ENCODE assay signal across 8 mouse cellular contexts in genomic region chr10:41450780-41451522, GRCm38 (mm10). TPM values are rescaled to one million over a fixed set of nuclear protein-coding genes. Genes with fewer than 3 reads are reported as not detected.
DNase-seq lines count a peak whose midpoint lies in the region; ATAC-seq and TF ChIP-seq lines count a peak whose summit lies in the region.

No protein-coding gene starts in this region.

- ATAC-seq in heart, embryonic 15.5 days (replicated peaks; ENCODE audit: insufficient number of reproducible peaks, insufficient read depth, low FRiP score, low read depth), result no peak
- no peak for ATAC-seq in G1E (ENCODE audit: extremely low read depth, insufficient number of reproducible peaks, low FRiP score, poor library complexity, severe bottlenecking)
- ATAC-seq in forebrain, embryonic 16.5 days, result peak; percentile 2; the same call in 1 of the 2 replicates
- ATAC-seq in monocyte, adult 5-6 weeks (replicated peaks; ENCODE audit: insufficient number of reproducible peaks, low FRiP score, low TSS enrichment, poor library complexity, severe bottlenecking), result no peak

- DNase-seq in heart, postnatal 4 days, result no peak
- no peak for DNase-seq in G1E (ENCODE audit: low spot score)
- no peak for DNase-seq in urinary bladder, postnatal 25 days (ENCODE audit: low spot score)
- DNase-seq in urinary bladder, postnatal 14 days (ENCODE audit: low spot score), result no peak

- 53% methylated on average over 18 of the region's 18 CpGs for WGBS in heart, embryonic 15.5 days
- 58% methylated on average over 18 of the region's 18 CpGs for WGBS in forebrain, embryonic 16.5 days
- 55% methylated on average over 15 of the region's 18 CpGs for WGBS in macrophage (ENCODE audit: missing documents)

- H3K4me1 ChIP-seq in heart, embryonic 15.5 days (replicated peaks), result peaks cover 19% of the 10 kb centered on the region
- peaks cover 41% of the 10 kb centered on the region for H3K4me1 ChIP-seq in G1E (ENCODE audit: insufficient read depth, low read depth, low read length)
- peaks cover 31% of the 10 kb centered on the region for H3K4me1 ChIP-seq in forebrain, embryonic 16.5 days (replicated peaks; ENCODE audit: control insufficient read depth, insufficient read depth, low read length)

- peak overlapping the region; percentile 73 for H3K27ac ChIP-seq in heart, embryonic 15.5 days
- no peak overlapping the region for H3K27ac ChIP-seq in forebrain, embryonic 16.5 days (ENCODE audit: low read length)
- peak overlapping the region; percentile 24; the same call in 1 of the 2 replicates for H3K27ac ChIP-seq in macrophage

- H3K36me3 ChIP-seq in heart, embryonic 15.5 days, result peaks cover 16% of the 10 kb centered on the region; the same call in 1 of the 2 replicates
- H3K36me3 ChIP-seq in G1E (replicated peaks) (peaks cover 45% of the 10 kb centered on the region), macrophage (ENCODE audit: inconsistent target) (peaks cover 12% of the 10 kb centered on the region)
- peaks cover 5% of the 10 kb centered on the region; the same call in 1 of the 2 replicates for H3K36me3 ChIP-seq in forebrain, embryonic 16.5 days (ENCODE audit: control insufficient read depth, insufficient read depth)

- H3K9me3 ChIP-seq in heart, embryonic 15.5 days (replicated peaks), result no peaks in the 10 kb centered on the region
- no peaks in the 10 kb centered on the region for H3K9me3 ChIP-seq in G1E (replicated peaks)
- no peaks in the 10 kb centered on the region for H3K9me3 ChIP-seq in forebrain, embryonic 16.5 days (ENCODE audit: control insufficient read depth, low read length)

- peak overlapping the region; percentile 92 for H3K4me3 ChIP-seq in heart, embryonic 15.5 days
- peak overlapping the region; percentile 83 for H3K4me3 ChIP-seq in G1E (ENCODE audit: low read depth, low read length)
- H3K4me3 ChIP-seq in forebrain, embryonic 16.5 days (replicated peaks; ENCODE audit: low read length), result peak overlapping the region; percentile 89
- peak overlapping the region; percentile 59 for H3K4me3 ChIP-seq in macrophage (ENCODE audit: inconsistent target)

- peak overlapping the region; percentile 92 for H3K9ac ChIP-seq in heart, embryonic 15.5 days
- H3K9ac ChIP-seq in forebrain, embryonic 16.5 days (replicated peaks; ENCODE audit: low read depth, low read length), result peak overlapping the region; percentile 81

- TF ChIP-seq CTCF in G1E (IDR thresholded peaks at IDR 0.05; ENCODE audit: low read depth, low read length), result no peak

- H3K79me2 ChIP-seq in macrophage (ENCODE audit: inconsistent target), result peaks cover 35% of the 10 kb centered on the region

- no peaks in the 10 kb centered on the region for H3K27me3 ChIP-seq in heart, embryonic 15.5 days
- peaks cover 11% of the 10 kb centered on the region for H3K27me3 ChIP-seq in G1E (ENCODE audit: insufficient read depth, low read length)
- no peaks in the 10 kb centered on the region for H3K27me3 ChIP-seq in forebrain, embryonic 16.5 days (replicated peaks; ENCODE audit: control insufficient read depth, insufficient read depth, low read length)

- H3K4me2 ChIP-seq in heart, embryonic 15.5 days, result peak overlapping the region; percentile 82
- peak overlapping the region; percentile 76 for H3K4me2 ChIP-seq in forebrain, embryonic 16.5 days (ENCODE audit: low read length)

RNA-seq across cellular contexts. Expression of gene Zbtb24, which starts 0.8 kb away (rescaled TPM):
- 11.4 and 14.0 TPM in 2 replicates for polyA plus RNA-seq in heart, embryonic 15.5 days (2015; fragmentation: Nextera tagmentation; extraction: Ambion mirVana)
- 10 to 100 TPM; 10.5 to 12.9 TPM for total RNA-seq in heart, postnatal 4 days (2021)
- total RNA-seq in G1E (2014; fragmentation: Nextera tagmentation) (19.0 and 28.5 TPM in 2 replicates), G1E (2017) (31.9 and 34.0 TPM in 2 replicates)
- polyA plus RNA-seq in G1E (2012) (13.7 and 14.0 TPM in 2 replicates), macrophage (2018) (8.6 to 9.8 TPM (median 9.4 TPM) in 3 replicates)
- 22.0 and 22.7 TPM in 2 replicates for polyA plus RNA-seq in forebrain, embryonic 16.5 days (2015; fragmentation: Nextera tagmentation; extraction: Ambion mirVana)
- total RNA-seq in macrophage (2018; cell fraction: chromatin; rRNA removed), result 10 to 100 TPM; 16.1 to 68.9 (median 32.0) TPM
- 10 to 100 TPM in 5 of 26 experiments, 1 to 10 TPM in 21; 5.3 to 11.9 (median 8.1) TPM for total RNA-seq in macrophage (2018; cell fraction: cytosol; rRNA removed)
- total RNA-seq in macrophage (2018; cell fraction: nucleus; rRNA removed), result 10 to 100 TPM; 11.1 to 46.4 (median 18.2) TPM
- 36.0 to 44.2 TPM (median 40.6 TPM) in 3 replicates for total RNA-seq in monocyte, adult 5-6 weeks (2017)

RNA-seq across cellular contexts. Expression of gene Mical1, which starts 25.2 kb away (rescaled TPM):
- 35.0 and 41.4 TPM in 2 replicates for polyA plus RNA-seq in heart, embryonic 15.5 days (2015; fragmentation: Nextera tagmentation; extraction: Ambion mirVana)
- 10 to 100 TPM; 52.4 to 59.4 TPM for total RNA-seq in heart, postnatal 4 days (2021)
- total RNA-seq in G1E (2014; fragmentation: Nextera tagmentation) (29.6 and 34.6 TPM in 2 replicates), G1E (2017) (24.9 and 26.7 TPM in 2 replicates)
- polyA plus RNA-seq in G1E (2012) (38.7 and 48.6 TPM in 2 replicates), macrophage (2018) (19.5 to 33.8 TPM (median 31.3 TPM) in 3 replicates)
- polyA plus RNA-seq in forebrain, embryonic 16.5 days (2015; fragmentation: Nextera tagmentation; extraction: Ambion mirVana), result 44.8 and 45.1 TPM in 2 replicates
- 100 to 1,000 TPM in 8 of 26 experiments, 10 to 100 TPM in 17, 1 to 10 TPM in 1; 7.5 to 233 (median 40.5) TPM for total RNA-seq in macrophage (2018; cell fraction: chromatin; rRNA removed)
- total RNA-seq in macrophage (2018; cell fraction: cytosol; rRNA removed), result 10 to 100 TPM in 15 of 26 experiments, 1 to 10 TPM in 11; 7.0 to 54.9 (median 20.1) TPM
- 100 to 1,000 TPM in 6 of 26 experiments, 10 to 100 TPM in 19, 1 to 10 TPM in 1; 6.0 to 163 (median 23.2) TPM for total RNA-seq in macrophage (2018; cell fraction: nucleus; rRNA removed)
- 112 to 198 TPM (median 125 TPM) in 3 replicates for total RNA-seq in monocyte, adult 5-6 weeks (2017)

RNA-seq across cellular contexts. Expression of gene Smpd2, which starts 39.2 kb away (rescaled TPM):
- 50.5 and 53.7 TPM in 2 replicates for polyA plus RNA-seq in heart, embryonic 15.5 days (2015; fragmentation: Nextera tagmentation; extraction: Ambion mirVana)
- total RNA-seq in heart, postnatal 4 days (2021), result 10 to 100 TPM; 45.4 to 48.7 TPM
- total RNA-seq in G1E (2014; fragmentation: Nextera tagmentation) (12.6 and 13.6 TPM in 2 replicates), G1E (2017) (6.6 and 9.1 TPM in 2 replicates)
- polyA plus RNA-seq in G1E (2012) (12.2 and 12.9 TPM in 2 replicates), macrophage (2018) (10.3 to 23.3 TPM (median 12.1 TPM) in 3 replicates)
- 38.0 and 43.0 TPM in 2 replicates for polyA plus RNA-seq in forebrain, embryonic 16.5 days (2015; fragmentation: Nextera tagmentation; extraction: Ambion mirVana)
- total RNA-seq in macrophage (2018; cell fraction: chromatin; rRNA removed), result 10 to 100 TPM in 20 of 26 experiments, 1 to 10 TPM in 6; 3.5 to 67.7 (median 19.5) TPM
- 10 to 100 TPM in 13 of 26 experiments, 1 to 10 TPM in 13; 5.1 to 18.5 (median 10.0) TPM for total RNA-seq in macrophage (2018; cell fraction: cytosol; rRNA removed)
- total RNA-seq in macrophage (2018; cell fraction: nucleus; rRNA removed), result 10 to 100 TPM in 18 of 26 experiments, 1 to 10 TPM in 8; 4.3 to 52.9 (median 18.6) TPM
- 15.5 to 32.5 TPM (median 20.3 TPM) in 3 replicates for total RNA-seq in monocyte, adult 5-6 weeks (2017)

RNA-seq across cellular contexts. Expression of gene Ppil6, which starts 39.3 kb away (rescaled TPM):
- 1.4 and 2.2 TPM in 2 replicates for polyA plus RNA-seq in heart, embryonic 15.5 days (2015; fragmentation: Nextera tagmentation; extraction: Ambion mirVana)
- 1 to 10 TPM; 3.8 to 3.9 TPM for total RNA-seq in heart, postnatal 4 days (2021)
- not detected in 2 replicates for total RNA-seq in G1E (2014; fragmentation: Nextera tagmentation)
- total RNA-seq in G1E (2017), result 0.16 and 0.29 TPM in 2 replicates
- 0.12 and 0.14 TPM in 2 replicates for polyA plus RNA-seq in G1E (2012)
- polyA plus RNA-seq in forebrain, embryonic 16.5 days (2015; fragmentation: Nextera tagmentation; extraction: Ambion mirVana), result 1.7 and 2.1 TPM in 2 replicates
- 1 to 10 TPM in 10 of 26 experiments, not detected in 16; 1.2 to 4.2 (median 2.4) TPM for total RNA-seq in macrophage (2018; cell fraction: chromatin; rRNA removed)
- total RNA-seq in macrophage (2018; cell fraction: cytosol; rRNA removed), result under 1 TPM in 8 of 26 experiments, not detected in 18; 0.10 to 0.41 (median 0.20) TPM
- total RNA-seq in macrophage (2018; cell fraction: nucleus; rRNA removed), result 1 to 10 TPM in 7 of 26 experiments, under 1 TPM in 1, not detected in 18; 0.89 to 1.7 (median 1.1) TPM
- 0.22 TPM in 1 of 3 replicates, not detected in the others for polyA plus RNA-seq in macrophage (2018)
- total RNA-seq in monocyte, adult 5-6 weeks (2017), result 0.58 TPM in 1 of 3 replicates, not detected in the others
